Mouse (Mus musculus) G1E (cell line): ENCODE results near the gene Arhgef7. TPM values are rescaled to one million over a fixed set of nuclear protein-coding genes. Genes with fewer than 3 reads are reported as not detected.

Experiments
- ATAC-seq: 2 replicates; pipeline ENCODE4 v1.8.0; 2016; ENCODE audit warnings: mild to moderate bottlenecking; ENCODE audit not compliant: insufficient number of reproducible peaks, poor library complexity, low FRiP score, severe bottlenecking; ENCODE audit errors: extremely low read depth
- DNase-seq: peaks from one replicate; pipeline ENCODE4 v3.0.0; 2012; ENCODE audit warnings: low spot score
- H3K27me3 ChIP-seq: 2 replicates; pipeline ENCODE4 v1.6.1; 2012; ENCODE audit warnings: mild to moderate bottlenecking, low read length, inconsistent platforms; ENCODE audit not compliant: insufficient read depth
- H3K36me3 ChIP-seq: replicated peaks from 2 replicates; pipeline ENCODE3; 2012; ENCODE audit warnings: mild to moderate bottlenecking, inconsistent platforms
- H3K4me1 ChIP-seq: 2 replicates; pipeline ENCODE4 v1.6.1; 2012; ENCODE audit warnings: low read depth, low read length, inconsistent platforms, mixed read lengths; ENCODE audit not compliant: insufficient read depth
- H3K4me3 ChIP-seq: 2 replicates; pipeline ENCODE4 v1.5.1; 2012; ENCODE audit warnings: low read depth, mild to moderate bottlenecking, inconsistent platforms, low read length, moderate library complexity, mixed read lengths
- H3K9me3 ChIP-seq: replicated peaks from 2 replicates; pipeline ENCODE4 v1.6.1; 2012; ENCODE audit warnings: inconsistent platforms
- CTCF ChIP-seq: IDR thresholded peaks from 2 replicates; pipeline ENCODE4 v1.5.1; 2012; ENCODE audit warnings: low read depth, low read length, inconsistent platforms, mixed read lengths
- GATA1 ChIP-seq: IDR thresholded peaks from 2 replicates; pipeline ENCODE4 v1.6.1; 2012; ENCODE audit warnings: borderline replicate concordance, low read length, inconsistent platforms, mixed read lengths
- GATA2 ChIP-seq: IDR thresholded peaks from 2 replicates; pipeline ENCODE4 v1.6.1; 2012; ENCODE audit warnings: low read depth, low read length, inconsistent platforms, borderline replicate concordance
- POLR2AphosphoS5 ChIP-seq: IDR thresholded peaks from 2 replicates; pipeline ENCODE4 v1.6.1; 2012; ENCODE audit warnings: low read depth, low read length, inconsistent platforms; ENCODE audit not compliant: insufficient replicate concordance
- TAL1 ChIP-seq: conservative IDR thresholded peaks from 2 replicates; pipeline ENCODE4 v1.6.1; 2012; ENCODE audit warnings: low read depth, low read length, inconsistent platforms, mixed read lengths
- polyA plus RNA-seq: library from polyadenylated mRNA; stranded (reverse); fragments of >175 nt; gene quantifications from 2 replicates; pipeline ENCODE4 v1.2.3, GENCODE M21; 2012
- total RNA-seq, 2 experiments: library from RNA; stranded (forward) in 1 of 2; stranded (reverse) in 1 of 2; fragments of 200-1000 nt in 1 of 2; fragments of >200 nt in 1 of 2; fragmentation: Nextera tagmentation in 1 of 2; gene quantifications; 2 replicates each; pipeline ENCODE4 v1.2.3; 2014 to 2017

Arhgef7 gene
- 27.8 and 39.6 TPM in 2 replicates for total RNA-seq (2014; fragmentation: Nextera tagmentation)
- 13.5 and 14.7 TPM in 2 replicates for total RNA-seq (2017)
- 21.5 and 23.8 TPM in 2 replicates for polyA plus RNA-seq

- H3K9me3 ChIP-seq: peaks cover 18% of the 10 kb centered on the region
- no peaks in the 10 kb centered on the region for H3K36me3 ChIP-seq
- DNase-seq (no peak), ATAC-seq (no peak)
- H3K27me3 ChIP-seq: peaks cover 6% of the 10 kb centered on the region; the same call in 1 of the 2 replicates
- H3K4me1 ChIP-seq: no peaks in the 10 kb centered on the region
- TF ChIP-seq GATA2 (no peak), GATA1 (no peak), CTCF (no peak), POLR2AphosphoS5 (no peak), TAL1 (no peak)
- H3K4me3 ChIP-seq: no peak within 1 kb of the TSS; the same call in 1 of the 2 replicates
These were observed at the start of gene Arhgef7 for GRCm38 (mm10) chr8:11727651-11728481. Gene Arhgef7, plus strand, starts transcription at chr8:11727721.

GRCm38 (mm10) chr8:11684558-11684957, 43.0 kb upstream of the Arhgef7 start:
- H3K27me3 ChIP-seq: peaks cover 30% of the 10 kb centered on the region
- H3K4me1 ChIP-seq: no peaks in the 10 kb centered on the region
- H3K36me3 ChIP-seq: no peaks in the 10 kb centered on the region
- ATAC-seq (no peak), DNase-seq (no peak)
- H3K4me3 ChIP-seq: no peak overlapping the region
- TF ChIP-seq CTCF (no peak), GATA1 (no peak), POLR2AphosphoS5 (no peak), GATA2 (no peak), TAL1 (no peak)
- no peaks in the 10 kb centered on the region; the same call in 1 of the 2 replicates for H3K9me3 ChIP-seq

- Histone ChIP-seq H3K4me1 (peaks cover 11% of the 10 kb centered on the region), H3K36me3 (no peaks in the 10 kb centered on the region), H3K4me3 (no peak overlapping the region), H3K9me3 (peaks cover 4% of the 10 kb centered on the region; the same call in 1 of the 2 replicates), H3K27me3 (peaks cover 31% of the 10 kb centered on the region)
- no peak for DNase-seq
- no peak for TF ChIP-seq CTCF
- TF ChIP-seq GATA1: no peak
- TF ChIP-seq GATA2: no peak
- no peak for TF ChIP-seq POLR2AphosphoS5
- no peak for TF ChIP-seq TAL1
- ATAC-seq: no peak
These were observed 40.3 kb upstream of the Arhgef7 start for GRCm38 (mm10) chr8:11687251-11687650.

DNA sequence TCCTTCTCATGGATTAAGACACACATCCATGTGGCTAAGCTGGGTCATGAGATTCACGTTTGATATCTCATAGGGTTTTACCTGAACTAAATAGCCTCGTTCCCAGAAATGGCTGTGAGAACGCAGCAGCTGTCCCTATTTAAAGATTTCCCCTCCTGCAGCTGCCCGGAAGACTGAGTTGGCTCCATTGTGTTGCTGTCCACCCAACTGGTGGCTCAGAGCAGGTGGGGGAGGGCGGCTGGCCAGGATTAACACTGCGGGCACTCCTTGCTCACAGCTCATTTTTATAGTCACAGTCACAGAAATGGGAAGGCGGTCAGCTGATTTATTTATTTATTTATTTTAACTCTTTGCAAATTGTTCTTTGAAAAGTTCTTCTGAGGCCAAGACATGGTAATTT, 37.6 kb upstream of the Arhgef7 start:
- peaks cover 4% of the 10 kb centered on the region; the same call in 1 of the 2 replicates for H3K9me3 ChIP-seq

DNA sequence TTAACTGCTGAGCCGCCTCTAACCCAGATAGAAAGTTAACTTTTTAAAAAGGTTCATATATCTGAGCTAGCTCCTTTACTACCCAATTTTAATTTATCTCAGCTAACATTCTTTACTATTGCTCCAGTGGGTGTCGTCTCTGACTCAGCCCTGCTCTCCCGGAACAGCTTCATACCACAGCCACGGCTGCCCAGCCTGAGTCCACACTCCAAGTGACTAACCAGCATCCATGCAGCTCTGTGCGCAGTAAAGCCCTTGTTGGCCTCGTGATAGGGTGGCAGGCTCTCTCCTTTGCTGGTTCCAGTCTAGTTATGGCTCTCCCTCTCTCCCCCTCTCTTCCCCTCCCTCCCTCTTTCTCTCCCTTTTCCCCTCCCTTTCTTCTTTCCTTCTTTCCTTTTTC, 36.2 kb upstream of the Arhgef7 start:
- DNase-seq (no peak), ATAC-seq (no peak)
- H3K4me3 ChIP-seq: no peak overlapping the region
- H3K9me3 ChIP-seq: 0 out of 2 replicates have a peak, but pooled peaks cover 4% of the 10 kb centered on the region
- no peaks in the 10 kb centered on the region for H3K36me3 ChIP-seq
- TF ChIP-seq CTCF: no peak
- no peak for TF ChIP-seq TAL1
- TF ChIP-seq POLR2AphosphoS5: no peak
- TF ChIP-seq GATA2: no peak
- no peak for TF ChIP-seq GATA1
- H3K4me1 ChIP-seq: peaks cover 42% of the 10 kb centered on the region
- H3K27me3 ChIP-seq: peaks cover 28% of the 10 kb centered on the region

More for the DNA sequence above, 37.6 kb upstream of the Arhgef7 start:
- H3K4me3 ChIP-seq: no peak overlapping the region
- H3K4me1 ChIP-seq: peaks cover 31% of the 10 kb centered on the region
- TF ChIP-seq CTCF: no peak
- no peak for TF ChIP-seq GATA1
- no peak for TF ChIP-seq GATA2
- no peak for TF ChIP-seq POLR2AphosphoS5
- TF ChIP-seq TAL1: no peak
- no peak for DNase-seq
- H3K36me3 ChIP-seq: no peaks in the 10 kb centered on the region
- ATAC-seq: no peak
- peaks cover 30% of the 10 kb centered on the region for H3K27me3 ChIP-seq

GRCm38 (mm10) chr8:11691761-11692160, 35.8 kb upstream of the Arhgef7 start:
- H3K27me3 ChIP-seq: peaks cover 27% of the 10 kb centered on the region
- H3K9me3 ChIP-seq: 0 out of 2 replicates have a peak, but pooled peaks cover 4% of the 10 kb centered on the region
- peaks cover 44% of the 10 kb centered on the region for H3K4me1 ChIP-seq
- H3K36me3 ChIP-seq: no peaks in the 10 kb centered on the region
- TF ChIP-seq CTCF: no peak
- no peak for TF ChIP-seq GATA1
- TF ChIP-seq POLR2AphosphoS5: no peak
- TF ChIP-seq TAL1: no peak
- no peak for TF ChIP-seq GATA2
- H3K4me3 ChIP-seq: peak overlapping the region; percentile 15; the same call in 1 of the 2 replicates
- no peak for ATAC-seq
- no peak for DNase-seq
